ENCODE assay signal across 25 mouse cellular contexts in genomic region chr19:55076822-55077221, GRCm38 (mm10). TPM values are rescaled to one million over a fixed set of nuclear protein-coding genes. Genes with fewer than 3 reads are reported as not detected.
DNase-seq lines count a peak whose midpoint lies in the region; ATAC-seq lines count a peak whose summit lies in the region.
"Had no signal": no experiment of that assay in that cellular context is flagged by ENCODE, and none has a peak within 500 bp of the region (broad histone marks: within the 10 kb centered on the region; RNA-seq: fewer than 3 reads in every experiment).

No protein-coding gene starts in this region.

- WGBS in midbrain, embryonic 10.5 days, result 51% methylated on average over 8 of the region's 8 CpGs
- 37% methylated on average over 8 of the region's 8 CpGs for WGBS in midbrain, embryonic 16.5 days

- H3K4me1 ChIP-seq in midbrain, embryonic 10.5 days, result peaks cover 19% of the 10 kb centered on the region
- H3K4me1 ChIP-seq in midbrain, embryonic 16.5 days (ENCODE audit: control insufficient read depth, insufficient read depth, low read length), result no peaks in the 10 kb centered on the region
- H3K4me1 ChIP-seq: embryonic facial prominence, embryonic 10.5 days; embryonic facial prominence, embryonic 13.5 days; heart, embryonic 12.5 days; heart, embryonic 15.5 days; hindbrain, embryonic 15.5 days had no signal

- no peaks in the 10 kb centered on the region for H3K9me3 ChIP-seq in midbrain, embryonic 10.5 days (replicated peaks)
- no peaks in the 10 kb centered on the region for H3K9me3 ChIP-seq in midbrain, embryonic 16.5 days (replicated peaks; ENCODE audit: control insufficient read depth, low read length, poor library complexity, severe bottlenecking)
- H3K9me3 ChIP-seq: embryonic facial prominence, embryonic 10.5 days; embryonic facial prominence, embryonic 13.5 days; forebrain, embryonic 13.5 days; heart, embryonic 12.5 days; heart, embryonic 15.5 days; hindbrain, embryonic 15.5 days had no signal

- H3K27me3 ChIP-seq in midbrain, embryonic 10.5 days (ENCODE audit: low read depth, poor library complexity, severe bottlenecking), result no peaks in the 10 kb centered on the region
- no peaks in the 10 kb centered on the region for H3K27me3 ChIP-seq in midbrain, embryonic 16.5 days (ENCODE audit: control insufficient read depth, insufficient read depth, low read depth, low read length)
- H3K27me3 ChIP-seq: embryonic facial prominence, embryonic 13.5 days; forebrain, embryonic 13.5 days; heart, embryonic 12.5 days; heart, embryonic 15.5 days; hindbrain, embryonic 15.5 days had no signal

- no peak overlapping the region for H3K4me2 ChIP-seq in midbrain, embryonic 16.5 days (ENCODE audit: low read length)
- H3K4me2 ChIP-seq: embryonic facial prominence, embryonic 13.5 days; forebrain, embryonic 13.5 days; heart, embryonic 12.5 days; heart, embryonic 15.5 days; hindbrain, embryonic 15.5 days had no signal

- H3K27ac ChIP-seq in midbrain, embryonic 10.5 days (replicated peaks), result peak overlapping the region; percentile 78
- no peak overlapping the region for H3K27ac ChIP-seq in midbrain, embryonic 16.5 days (ENCODE audit: low read length)
- H3K27ac ChIP-seq: embryonic facial prominence, embryonic 10.5 days; embryonic facial prominence, embryonic 13.5 days; forebrain, embryonic 13.5 days; heart, embryonic 15.5 days; hindbrain, embryonic 15.5 days had no signal

- peak; percentile 46 to 58 for DNase-seq in frontal cortex, adult 2 months (ENCODE audit: extremely low spot score in 1 of 2, low spot score in 1 of 2)
- no peak for DNase-seq in frontal cortex, postnatal 25 days (ENCODE audit: low spot score in 2 of 2)
- no peak for DNase-seq in midbrain, embryonic 10.5 days (ENCODE audit: low spot score)
- DNase-seq in brain, adult 2 months (ENCODE audit: low read depth, low spot score), result peak; percentile 81
- no peak for DNase-seq in kidney, adult 8-10 months
- DNase-seq: adrenal gland, postnatal 14 days; cerebellum, adult 11-12 months; cerebellum, adult 8-10 months; cerebellum, postnatal 10 days; cerebellum, postnatal 36 days; embryo, embryonic 11 days; gastrocnemius, postnatal 25 days; heart, adult 18-20 months; heart, postnatal 10 days; heart, postnatal 36 days had no signal

- no peak overlapping the region for H3K9ac ChIP-seq in midbrain, embryonic 16.5 days (ENCODE audit: low read depth, low read length)
- H3K9ac ChIP-seq: embryonic facial prominence, embryonic 13.5 days; forebrain, embryonic 13.5 days; heart, embryonic 12.5 days; heart, embryonic 15.5 days; hindbrain, embryonic 15.5 days had no signal

- peaks cover 98% of the 10 kb centered on the region for H3K36me3 ChIP-seq in midbrain, embryonic 10.5 days
- peaks cover 54% of the 10 kb centered on the region for H3K36me3 ChIP-seq in midbrain, embryonic 16.5 days (ENCODE audit: control insufficient read depth, insufficient read depth, low read length)

- ATAC-seq in midbrain, embryonic 16.5 days, result no peak
- ATAC-seq: CD4-positive, CD25-positive, alpha-beta regulatory T cell, adult 4 months; forebrain, embryonic 13.5 days; forebrain, embryonic 16.5 days had no signal

- H3K4me3 ChIP-seq in midbrain, embryonic 10.5 days, result 0 out of 2 replicates have a peak overlapping the region, but pooled peaks have one; percentile 2
- no peak overlapping the region for H3K4me3 ChIP-seq in midbrain, embryonic 16.5 days (ENCODE audit: low read depth, low read length)
- H3K4me3 ChIP-seq: embryonic facial prominence, embryonic 10.5 days; embryonic facial prominence, embryonic 13.5 days; erythroblast, embryonic 14.5 days; forebrain, embryonic 13.5 days; heart, embryonic 12.5 days; heart, embryonic 15.5 days; hindbrain, embryonic 15.5 days had no signal

RNA-seq across cellular contexts. Expression of gene Gpam, which starts 50.2 kb away (rescaled TPM):
- 38.3 and 46.9 TPM in 2 replicates for polyA plus RNA-seq in frontal cortex, adult 2 months (2012; rRNA removed)
- 21.9 and 28.5 TPM in 2 replicates for polyA plus RNA-seq in midbrain, embryonic 10.5 days (2016; fragmentation: Nextera tagmentation; extraction: Ambion mirVana)
- 25.2 and 28.3 TPM in 2 replicates for polyA plus RNA-seq in midbrain, embryonic 16.5 days (2015; fragmentation: Nextera tagmentation; extraction: Ambion mirVana)

Comparison
In these comparisons a context has a peak if more than half of its experiments do, and no peak if none do; other contexts are left out.
1. DNase-seq: peak in frontal cortex, adult 2 months (2 of 2) and brain, adult 2 months (single experiment); none in frontal cortex, postnatal 25 days (0 of 2), midbrain, embryonic 10.5 days (single experiment) and kidney, adult 8-10 months (0 of 2).